Mouse (Mus musculus) heart, adult 2 months (tissue): ENCODE measurements around the gene Psmd3.

Source experiments
- EP300 ChIP-seq: fragments of 200-500 bp; IDR thresholded peaks from 2 replicates; pipeline ENCODE4 v1.6.1; 2011; ENCODE audit warnings: low read depth, low read length, control low read depth; ENCODE audit not compliant: insufficient read depth
- POLR2A ChIP-seq: fragments of 200-500 bp; IDR thresholded peaks from 2 replicates; pipeline ENCODE4 v1.6.1; 2011; ENCODE audit warnings: mild to moderate bottlenecking, low read depth, low read length, control low read depth; ENCODE audit not compliant: insufficient read depth

DNA sequence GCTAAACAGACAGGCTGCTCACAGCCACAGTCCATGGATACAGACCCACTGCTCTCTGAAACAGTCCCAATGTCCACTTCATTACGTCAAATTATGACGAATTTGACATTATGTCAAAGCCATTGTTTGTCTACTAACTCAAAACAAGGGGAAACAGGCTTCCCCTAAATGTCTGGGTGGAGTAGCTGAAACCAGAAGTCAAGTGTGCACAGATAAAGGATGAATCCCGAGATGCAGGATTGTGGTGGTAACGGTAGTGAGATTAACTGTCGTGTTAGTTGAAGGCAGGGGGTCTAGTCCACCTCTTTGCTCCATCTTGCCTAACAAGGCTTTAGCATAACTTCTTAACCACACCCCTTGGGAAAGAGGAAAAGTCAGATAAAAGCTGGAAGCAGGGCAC lies 9.9 kb upstream of the Psmd3 start:
- TF ChIP-seq POLR2A (no peak), EP300 (no peak)
